Mouse (Mus musculus): Measurements from ENCODE around the gene Akr1c18.
"Not testable (repeated sequence)": the region's sequence is repeated elsewhere in the genome, so short reads cannot be mapped to it uniquely, and the experiment has no call there.

Gene Akr1c18

GRCm38 (mm10) chr13:4150518-4150917 lies at the start of gene Akr1c18:
Gene Akr1c18, minus strand, starts transcription at chr13:4150654.
- no peak for DNase-seq

- DNase-seq: no peak
Measured at GRCm38 (mm10) chr13:4192511-4192910, 42.1 kb upstream of the Akr1c18 start.

- peak; percentile 57 for DNase-seq
Measured at GRCm38 (mm10) chr13:4190904-4191303, 40.5 kb upstream of the Akr1c18 start, which contains the start of gene Akr1c13. Gene Akr1c13, plus strand, starts transcription at chr13:4191150.

- DNase-seq: peak; percentile 24
Measured at GRCm38 (mm10) chr13:4188174-4188573, 37.7 kb upstream of the Akr1c18 start.

GRCm38 (mm10) chr13:4186641-4187411 lies 36.4 kb upstream of the Akr1c18 start:
- DNase-seq: not testable (repeated sequence)

- DNase-seq: no peak
Measured at GRCm38 (mm10) chr13:4183116-4183515, 32.7 kb upstream of the Akr1c18 start.

- DNase-seq: not testable (repeated sequence)
Measured at GRCm38 (mm10) chr13:4181321-4181720, 30.9 kb upstream of the Akr1c18 start.

GRCm38 (mm10) chr13:4172978-4173377 lies 22.5 kb upstream of the Akr1c18 start:
- DNase-seq: no peak

- DNase-seq: no peak
Measured at GRCm38 (mm10) chr13:4168006-4168405, 17.6 kb upstream of the Akr1c18 start.

- no peak for DNase-seq
Measured at GRCm38 (mm10) chr13:4155286-4155685, 4.8 kb upstream of the Akr1c18 start.

- no peak for DNase-seq
Measured at GRCm38 (mm10) chr13:4153593-4153992, 3.1 kb upstream of the Akr1c18 start.

GRCm38 (mm10) chr13:4152908-4153307 lies 2.5 kb upstream of the Akr1c18 start:
- DNase-seq: no peak

- DNase-seq: no peak
Measured at GRCm38 (mm10) chr13:4144261-4144660, 6.2 kb downstream of the Akr1c18 start.

- DNase-seq: peak; percentile 20
Measured at GRCm38 (mm10) chr13:4133070-4133469, 17.4 kb downstream of the Akr1c18 start.

GRCm38 (mm10) chr13:4131721-4132120 lies 18.7 kb downstream of the Akr1c18 start:
- no peak for DNase-seq

- DNase-seq: no peak
Measured at GRCm38 (mm10) chr13:4131317-4131716, 19.1 kb downstream of the Akr1c18 start.

- DNase-seq: peak; percentile 30
Measured at GRCm38 (mm10) chr13:4129100-4129499, 21.4 kb downstream of the Akr1c18 start.

GRCm38 (mm10) chr13:4125846-4126245 lies 24.6 kb downstream of the Akr1c18 start:
- DNase-seq: not testable (repeated sequence)

GRCm38 (mm10) chr13:4124471-4124870 lies 26.0 kb downstream of the Akr1c18 start:
- DNase-seq: not testable (repeated sequence)

- no peak for DNase-seq
Measured at GRCm38 (mm10) chr13:4123146-4123545, 27.3 kb downstream of the Akr1c18 start.

- no peak for DNase-seq
Measured at GRCm38 (mm10) chr13:4119181-4119904, 31.1 kb downstream of the Akr1c18 start.

GRCm38 (mm10) chr13:4110281-4111188 lies 39.9 kb downstream of the Akr1c18 start:
- peak; percentile 60 for DNase-seq

GRCm38 (mm10) chr13:4102721-4103120 lies 47.7 kb downstream of the Akr1c18 start:
- no peak for DNase-seq

All from lung, postnatal 14 days (tissue).